Mouse (Mus musculus): ENCODE results near the gene Coq7.

DNA sequence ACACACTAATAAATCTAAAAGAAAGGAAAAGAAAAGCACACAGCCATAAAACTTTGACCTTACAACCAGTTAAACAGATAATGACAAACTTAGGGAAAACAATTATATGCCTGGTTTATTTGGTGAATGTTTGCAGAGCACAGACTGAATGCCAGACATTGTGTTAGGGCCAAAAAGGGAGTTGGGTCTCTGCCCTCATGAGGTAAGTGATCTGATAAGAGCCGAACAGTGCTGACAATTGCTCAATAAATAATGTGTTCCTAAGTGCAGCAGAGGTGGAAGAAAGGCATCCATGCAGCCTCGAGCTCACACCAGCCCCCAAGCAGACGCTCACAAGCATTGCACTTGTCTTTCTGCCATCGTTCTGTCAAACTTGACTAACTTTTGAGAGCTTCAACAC, 68.7 kb downstream of the Coq7 start:
- TF ChIP-seq USF1 (IDR thresholded peaks at IDR 0.05; ENCODE audit: low read depth) = no peak
- no peak for TF ChIP-seq POLR2A (IDR thresholded peaks at IDR 0.05; ENCODE audit: insufficient read length, low read depth)
- TF ChIP-seq POLR2AphosphoS2 (IDR thresholded peaks at IDR 0.05; ENCODE audit: insufficient read length, low read depth) = no peak
- no peak for TF ChIP-seq MAX (IDR thresholded peaks at IDR 0.05; ENCODE audit: low read depth)
- no peak for TF ChIP-seq TCF12 (IDR thresholded peaks at IDR 0.05; ENCODE audit: insufficient read depth, poor library complexity, severe bottlenecking)
- TF ChIP-seq E2F4 (IDR thresholded peaks at IDR 0.05; ENCODE audit: insufficient read depth) = no peak
- TF ChIP-seq CEBPB (IDR thresholded peaks at IDR 0.05; ENCODE audit: insufficient read depth, poor library complexity, severe bottlenecking) = peak; percentile 43; the same call in 1 of the 2 replicates
- no peak for TF ChIP-seq MYOG (IDR thresholded peaks at IDR 0.05; ENCODE audit: control insufficient read depth in 1 of 3, insufficient read depth in 1 of 3, insufficient read length in 2 of 3, low read depth in 2 of 3)
- TF ChIP-seq MYOD1 (IDR thresholded peaks at IDR 0.05; ENCODE audit: control insufficient read depth in 1 of 3, insufficient read length in 2 of 3, low read depth in 2 of 3) = no peak
- TF ChIP-seq SRF (IDR thresholded peaks at IDR 0.05; ENCODE audit: control insufficient read depth, insufficient read length, low read depth) = no peak
- no peak for TF ChIP-seq TCF3 (IDR thresholded peaks at IDR 0.05; ENCODE audit: insufficient read length, low read depth)
